Mouse (Mus musculus): ENCODE data around the gene Sytl4. TPM values are rescaled to one million over a fixed set of nuclear protein-coding genes. Genes with fewer than 3 reads are reported as not detected.
A peak's percentile ranks its signal among the peaks of the same experiment; 100 is the strongest.

The Sytl4 gene
- polyA plus RNA-seq, 1 experiment = 0.31 TPM

DNA sequence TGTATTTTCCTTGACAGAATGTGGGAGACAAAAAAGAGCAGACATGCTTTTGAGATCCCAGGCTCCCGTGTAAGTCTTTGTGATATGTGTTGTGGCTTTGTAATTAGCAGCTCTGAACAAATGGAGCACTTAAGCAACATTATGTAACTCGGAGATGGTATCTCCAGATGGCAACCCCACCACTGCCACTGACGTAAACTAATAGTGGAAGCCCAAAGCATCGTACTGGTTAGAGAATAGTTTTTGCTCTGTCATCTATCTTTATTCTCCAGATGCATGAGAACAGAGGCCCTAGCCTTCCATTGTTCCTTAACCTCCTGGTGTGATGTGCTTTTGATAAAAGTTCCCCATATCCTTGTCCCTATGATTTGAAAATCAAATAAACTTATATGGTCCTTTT, 60.4 kb downstream of the Sytl4 start:
- Histone ChIP-seq H3K9ac (ENCODE audit: low read depth, poor library complexity, severe bottlenecking) (no peak overlapping the region), H3K27ac (ENCODE audit: insufficient read depth, low read length) (no peak overlapping the region), H3K9me3 (replicated peaks; ENCODE audit: control insufficient read depth, insufficient read depth, low read length, poor library complexity, severe bottlenecking) (no peaks in the 10 kb centered on the region), H3K27me3 (ENCODE audit: control insufficient read depth, insufficient read depth, low read length, poor library complexity, severe bottlenecking) (no peaks in the 10 kb centered on the region), H3K36me3 (ENCODE audit: control insufficient read depth, insufficient read depth, low read length, poor library complexity, severe bottlenecking) (no peaks in the 10 kb centered on the region), H3K4me3 (ENCODE audit: low read depth, low read length) (no peak overlapping the region), H3K4me1 (ENCODE audit: control insufficient read depth, insufficient read depth, low read length) (no peaks in the 10 kb centered on the region)
- TF ChIP-seq CTCF (IDR thresholded peaks at IDR 0.05; ENCODE audit: low read depth, low read length) (no peak), EP300 (IDR thresholded peaks at IDR 0.05; ENCODE audit: insufficient read depth, low read depth, low read length) (no peak), POLR2A (IDR thresholded peaks at IDR 0.05; ENCODE audit: insufficient read depth, low read length) (no peak)

GRCm38 (mm10) chrX:133914219-133914618, 67.4 kb downstream of the Sytl4 start:
- Histone ChIP-seq H3K9ac (ENCODE audit: low read depth, poor library complexity, severe bottlenecking) (no peak overlapping the region), H3K9me3 (replicated peaks; ENCODE audit: control insufficient read depth, insufficient read depth, low read length, poor library complexity, severe bottlenecking) (no peaks in the 10 kb centered on the region), H3K4me1 (ENCODE audit: control insufficient read depth, insufficient read depth, low read length) (no peaks in the 10 kb centered on the region), H3K36me3 (ENCODE audit: control insufficient read depth, insufficient read depth, low read length, poor library complexity, severe bottlenecking) (no peaks in the 10 kb centered on the region), H3K27ac (ENCODE audit: insufficient read depth, low read length) (no peak overlapping the region), H3K27me3 (ENCODE audit: control insufficient read depth, insufficient read depth, low read length, poor library complexity, severe bottlenecking) (no peaks in the 10 kb centered on the region), H3K4me3 (ENCODE audit: low read depth, low read length) (no peak overlapping the region)
- TF ChIP-seq CTCF (IDR thresholded peaks at IDR 0.05; ENCODE audit: low read depth, low read length) (no peak), POLR2A (IDR thresholded peaks at IDR 0.05; ENCODE audit: insufficient read depth, low read length) (no peak), EP300 (IDR thresholded peaks at IDR 0.05; ENCODE audit: insufficient read depth, low read depth, low read length) (no peak)

DNA sequence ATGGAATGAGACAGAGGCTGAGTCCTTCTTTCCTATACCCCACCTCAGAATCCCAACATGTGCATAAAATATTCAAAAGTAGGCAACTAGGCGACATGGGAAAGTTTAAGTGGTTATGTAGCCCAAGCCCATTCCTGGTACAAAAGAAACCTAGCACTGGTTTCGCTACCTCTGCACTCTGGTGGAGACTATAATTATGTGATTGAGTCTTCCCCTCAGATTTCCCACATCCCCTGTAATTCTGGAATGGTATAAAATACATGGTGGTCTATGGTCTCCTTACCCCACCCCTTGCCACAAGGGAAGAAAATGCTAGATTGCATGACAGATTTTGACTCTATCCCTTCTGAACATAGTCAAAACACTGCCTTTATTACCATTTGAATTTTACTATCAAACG, 68.6 kb downstream of the Sytl4 start:
- Histone ChIP-seq H3K27me3 (ENCODE audit: control insufficient read depth, insufficient read depth, low read length, poor library complexity, severe bottlenecking) (no peaks in the 10 kb centered on the region), H3K4me1 (ENCODE audit: control insufficient read depth, insufficient read depth, low read length) (no peaks in the 10 kb centered on the region), H3K36me3 (ENCODE audit: control insufficient read depth, insufficient read depth, low read length, poor library complexity, severe bottlenecking) (no peaks in the 10 kb centered on the region), H3K27ac (ENCODE audit: insufficient read depth, low read length) (no peak overlapping the region), H3K9me3 (replicated peaks; ENCODE audit: control insufficient read depth, insufficient read depth, low read length, poor library complexity, severe bottlenecking) (no peaks in the 10 kb centered on the region), H3K4me3 (ENCODE audit: low read depth, low read length) (no peak overlapping the region), H3K9ac (ENCODE audit: low read depth, poor library complexity, severe bottlenecking) (no peak overlapping the region)
- TF ChIP-seq CTCF (IDR thresholded peaks at IDR 0.05; ENCODE audit: low read depth, low read length) = no peak
- TF ChIP-seq EP300 (IDR thresholded peaks at IDR 0.05; ENCODE audit: insufficient read depth, low read depth, low read length) = no peak
- no peak for TF ChIP-seq POLR2A (IDR thresholded peaks at IDR 0.05; ENCODE audit: insufficient read depth, low read length)

- Histone ChIP-seq H3K4me1 (ENCODE audit: control insufficient read depth, insufficient read depth, low read length) (no peaks in the 10 kb centered on the region), H3K9ac (ENCODE audit: low read depth, poor library complexity, severe bottlenecking) (no peak overlapping the region), H3K36me3 (ENCODE audit: control insufficient read depth, insufficient read depth, low read length, poor library complexity, severe bottlenecking) (no peaks in the 10 kb centered on the region), H3K27me3 (ENCODE audit: control insufficient read depth, insufficient read depth, low read length, poor library complexity, severe bottlenecking) (no peaks in the 10 kb centered on the region), H3K9me3 (replicated peaks; ENCODE audit: control insufficient read depth, insufficient read depth, low read length, poor library complexity, severe bottlenecking) (no peaks in the 10 kb centered on the region), H3K27ac (ENCODE audit: insufficient read depth, low read length) (no peak overlapping the region), H3K4me3 (ENCODE audit: low read depth, low read length) (no peak overlapping the region)
- TF ChIP-seq EP300 (IDR thresholded peaks at IDR 0.05; ENCODE audit: insufficient read depth, low read depth, low read length) (no peak), CTCF (IDR thresholded peaks at IDR 0.05; ENCODE audit: low read depth, low read length) (no peak), POLR2A (IDR thresholded peaks at IDR 0.05; ENCODE audit: insufficient read depth, low read length) (no peak)
Measured at GRCm38 (mm10) chrX:133911397-133912103, 70.1 kb downstream of the Sytl4 start.

GRCm38 (mm10) chrX:133908261-133908660, 73.4 kb downstream of the Sytl4 start, which contains the start of gene Srpx2:
Gene Srpx2 (plus strand): TSS chrX:133908426.
- H3K4me1 ChIP-seq (ENCODE audit: control insufficient read depth, insufficient read depth, low read length) = no peaks in the 10 kb centered on the region
- H3K9ac ChIP-seq (ENCODE audit: low read depth, poor library complexity, severe bottlenecking) = no peak within 1 kb of the TSS
- H3K27me3 ChIP-seq (ENCODE audit: control insufficient read depth, insufficient read depth, low read length, poor library complexity, severe bottlenecking) = no peaks in the 10 kb centered on the region
- TF ChIP-seq EP300 (IDR thresholded peaks at IDR 0.05; ENCODE audit: insufficient read depth, low read depth, low read length) (no peak), POLR2A (IDR thresholded peaks at IDR 0.05; ENCODE audit: insufficient read depth, low read length) (no peak), CTCF (IDR thresholded peaks at IDR 0.05; ENCODE audit: low read depth, low read length) (no peak)
- no peaks in the 10 kb centered on the region for H3K9me3 ChIP-seq (replicated peaks; ENCODE audit: control insufficient read depth, insufficient read depth, low read length, poor library complexity, severe bottlenecking)
- no peak within 1 kb of the TSS for H3K4me3 ChIP-seq (ENCODE audit: low read depth, low read length)
- H3K27ac ChIP-seq (ENCODE audit: insufficient read depth, low read length) = no peak within 1 kb of the TSS
- H3K36me3 ChIP-seq (ENCODE audit: control insufficient read depth, insufficient read depth, low read length, poor library complexity, severe bottlenecking) = no peaks in the 10 kb centered on the region

- no peak for TF ChIP-seq EP300 (IDR thresholded peaks at IDR 0.05; ENCODE audit: insufficient read depth, low read depth, low read length)
- TF ChIP-seq CTCF (IDR thresholded peaks at IDR 0.05; ENCODE audit: low read depth, low read length) = no peak
- no peak for TF ChIP-seq POLR2A (IDR thresholded peaks at IDR 0.05; ENCODE audit: insufficient read depth, low read length)
- Histone ChIP-seq H3K27ac (ENCODE audit: insufficient read depth, low read length) (no peak within 1 kb of the TSS), H3K4me3 (ENCODE audit: low read depth, low read length) (peak within 1 kb of the TSS; percentile 86), H3K4me1 (ENCODE audit: control insufficient read depth, insufficient read depth, low read length) (no peaks in the 10 kb centered on the region), H3K9ac (ENCODE audit: low read depth, poor library complexity, severe bottlenecking) (peak within 1 kb of the TSS; percentile 46; the same call in 1 of the 2 replicates), H3K9me3 (replicated peaks; ENCODE audit: control insufficient read depth, insufficient read depth, low read length, poor library complexity, severe bottlenecking) (no peaks in the 10 kb centered on the region), H3K36me3 (ENCODE audit: control insufficient read depth, insufficient read depth, low read length, poor library complexity, severe bottlenecking) (no peaks in the 10 kb centered on the region), H3K27me3 (ENCODE audit: control insufficient read depth, insufficient read depth, low read length, poor library complexity, severe bottlenecking) (no peaks in the 10 kb centered on the region; the same call in 1 of the 2 replicates)
Measured at GRCm38 (mm10) chrX:133898014-133898542, 83.5 kb downstream of the Sytl4 start, which contains the start of gene Tspan6. Gene Tspan6 (minus strand): TSS chrX:133898429.
